Mouse (Mus musculus): ENCODE results near the gene Sox12.

Sox12 gene

GRCm38 (mm10) chr2:152357254-152357653 is 40.6 kb downstream of the Sox12 start:
- no peak for DNase-seq (ENCODE audit: low spot score in 2 of 2)

DNA sequence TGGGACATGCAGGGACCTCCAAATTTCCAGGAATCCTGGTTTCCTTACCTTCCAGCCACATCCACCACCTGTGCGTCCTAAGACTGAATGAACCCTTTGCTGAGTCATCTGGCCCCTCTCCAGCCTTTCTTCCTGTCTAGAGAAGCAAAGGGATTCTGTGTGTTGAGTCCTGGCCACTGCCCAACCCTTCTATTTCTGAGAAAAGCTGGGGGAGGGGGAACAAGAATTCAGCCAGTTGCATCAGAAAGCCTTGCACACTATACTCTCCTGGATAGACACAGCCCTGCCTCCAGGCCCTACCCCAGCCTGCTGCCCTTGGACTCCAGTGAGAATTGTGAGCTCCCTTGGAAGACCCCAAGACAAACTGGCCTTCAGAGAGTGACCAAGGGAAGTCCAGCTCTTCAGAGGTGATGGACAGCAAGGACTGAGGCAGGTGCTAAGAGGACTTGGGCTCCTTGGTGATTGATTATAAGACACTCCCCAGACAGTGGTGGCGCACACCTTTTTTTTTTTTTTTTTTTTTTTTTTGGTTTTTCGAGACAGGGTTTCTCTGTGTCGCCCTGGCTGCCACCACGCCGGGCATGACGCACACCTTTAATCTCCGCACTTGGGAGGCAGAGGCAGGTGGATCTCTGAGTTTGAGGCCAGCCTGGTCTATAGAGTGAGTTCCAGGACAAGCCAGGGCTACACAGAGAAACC is 47.9 kb downstream of the Sox12 start:
- no peak for DNase-seq (ENCODE audit: low spot score in 2 of 2)

- no peak for DNase-seq (ENCODE audit: low spot score in 2 of 2)
Measured at GRCm38 (mm10) chr2:152349205-152349604, 48.7 kb downstream of the Sox12 start.

DNA sequence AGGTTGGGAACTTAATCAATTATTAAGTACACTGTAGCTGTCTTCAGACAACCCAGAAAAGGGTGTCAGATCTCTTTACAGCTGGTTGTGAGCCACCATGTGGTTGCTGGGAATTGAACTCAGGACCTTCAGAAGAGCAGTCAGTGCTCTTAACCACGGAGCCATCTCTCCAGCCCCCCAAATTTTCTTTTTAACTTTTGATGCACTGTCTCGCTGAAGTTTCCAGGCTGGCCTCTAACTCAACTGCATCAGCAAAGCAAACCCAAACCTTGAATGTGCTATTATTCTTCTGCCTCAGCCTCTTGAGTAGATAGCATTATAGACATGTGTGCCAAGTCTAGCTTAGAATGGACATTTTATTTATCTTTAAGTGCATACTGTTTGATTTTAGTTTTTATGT is 50.1 kb downstream of the Sox12 start:
- no peak for DNase-seq (ENCODE audit: low spot score in 2 of 2)

- DNase-seq (ENCODE audit: low spot score in 2 of 2): no peak
Measured at GRCm38 (mm10) chr2:152346776-152347465, 50.9 kb downstream of the Sox12 start.

GRCm38 (mm10) chr2:152345393-152345792 is 52.5 kb downstream of the Sox12 start:
- no peak for DNase-seq (ENCODE audit: low spot score in 2 of 2)

DNA sequence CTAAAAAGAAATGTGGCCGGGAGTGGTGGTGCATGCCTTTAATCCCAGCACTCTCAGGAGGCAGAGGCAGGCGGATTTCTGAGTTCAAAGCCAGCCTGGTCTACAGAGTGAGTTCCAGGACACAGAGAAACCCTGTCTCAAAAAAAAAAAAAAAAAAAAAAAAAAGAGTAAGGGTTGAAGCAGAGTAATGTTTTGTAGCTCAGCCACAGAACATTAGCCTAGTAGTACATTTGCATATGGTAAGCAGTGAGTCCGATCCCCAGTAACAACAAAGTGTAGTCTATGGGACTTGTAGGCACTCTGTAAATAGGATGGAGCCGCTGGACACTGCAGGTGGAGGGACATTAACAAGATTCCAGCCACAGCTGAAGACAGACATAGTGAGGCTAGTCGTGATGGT is 53.0 kb downstream of the Sox12 start:
- no peak for DNase-seq (ENCODE audit: low spot score in 2 of 2)

DNA sequence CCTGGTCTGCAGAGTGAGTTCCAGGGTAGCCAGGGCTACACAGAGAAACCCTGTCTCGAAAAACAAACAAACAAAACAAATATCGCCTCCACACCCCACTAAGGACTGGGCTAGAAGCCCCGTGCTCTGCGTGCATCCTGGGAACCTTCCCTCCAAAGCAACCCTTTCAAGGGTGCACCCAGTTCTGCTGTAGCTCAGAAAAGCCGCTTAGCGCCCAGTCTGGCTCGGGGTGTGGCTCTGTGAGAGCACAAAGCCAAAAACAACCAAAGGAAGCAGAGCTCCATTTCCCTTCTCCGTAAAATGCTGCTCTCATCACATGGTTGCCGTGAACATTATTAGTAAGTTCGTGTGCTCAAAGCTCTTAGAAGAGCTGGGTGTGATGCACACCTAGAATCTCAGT is 53.5 kb downstream of the Sox12 start:
- DNase-seq (ENCODE audit: low spot score in 2 of 2): no peak

Measured in urinary bladder, postnatal 4 days (tissue).